Mouse (Mus musculus) erythroblast, embryonic 14.5 days (primary cell): ENCODE measurements around the gene Gm16440. TPM values are rescaled to one million over a fixed set of nuclear protein-coding genes. Genes with fewer than 3 reads are reported as not detected.
"Not testable (repeated sequence)": the region's sequence is repeated elsewhere in the genome, so short reads cannot be mapped to it uniquely, and the experiment has no call there.

Experiments used
- H3K27me3 ChIP-seq: 2 replicates; pipeline ENCODE4 v1.6.1; 2012; ENCODE audit warnings: inconsistent platforms; ENCODE audit not compliant: control insufficient read depth
- H3K36me3 ChIP-seq: 2 replicates; pipeline ENCODE4 v1.6.1; 2012; ENCODE audit warnings: mild to moderate bottlenecking, inconsistent platforms; ENCODE audit not compliant: control insufficient read depth
- H3K4me1 ChIP-seq: 2 replicates; pipeline ENCODE4 v1.6.1; 2012; ENCODE audit warnings: inconsistent platforms; ENCODE audit not compliant: control insufficient read depth
- H3K4me3 ChIP-seq: replicated peaks from 2 replicates; pipeline ENCODE3; 2012; ENCODE audit warnings: moderate library complexity, mild to moderate bottlenecking, inconsistent platforms
- H3K9me3 ChIP-seq: 2 replicates; pipeline ENCODE4 v1.6.1; 2012; ENCODE audit warnings: low read length, inconsistent platforms, mixed read lengths; ENCODE audit not compliant: control insufficient read depth
- polyA plus RNA-seq: library from polyadenylated mRNA; stranded (reverse); fragments of >175 nt; gene quantifications from 2 replicates; pipeline ENCODE4 v1.2.3, GENCODE M21; 2012

Gene Gm16440
- not detected in 2 replicates for polyA plus RNA-seq

GRCm38 (mm10) chr14:6390219-6390618 is at the start of gene Gm16440:
Gm16440 (minus strand) TSS chr14:6390319.
- not testable (repeated sequence) for H3K36me3 ChIP-seq, H3K4me3 ChIP-seq, H3K4me1 ChIP-seq, H3K27me3 ChIP-seq, H3K9me3 ChIP-seq

GRCm38 (mm10) chr14:6426766-6427165 is 36.6 kb upstream of the Gm16440 start:
- H3K4me3 ChIP-seq, H3K4me1 ChIP-seq, H3K36me3 ChIP-seq, H3K9me3 ChIP-seq, H3K27me3 ChIP-seq: not testable (repeated sequence)

GRCm38 (mm10) chr14:6426353-6426752 is 36.2 kb upstream of the Gm16440 start:
- not testable (repeated sequence) for H3K4me3 ChIP-seq, H3K36me3 ChIP-seq, H3K9me3 ChIP-seq, H3K4me1 ChIP-seq, H3K27me3 ChIP-seq

- not testable (repeated sequence) for H3K4me3 ChIP-seq, H3K36me3 ChIP-seq, H3K9me3 ChIP-seq
Observed at GRCm38 (mm10) chr14:6412382-6412781, 22.3 kb upstream of the Gm16440 start, which contains the start of gene Gm3591. Gm3591 (minus strand) TSS chr14:6412482.

GRCm38 (mm10) chr14:6343578-6343977 is 46.5 kb downstream of the Gm16440 start, which contains the start of gene Gm3618:
Gm3618 (minus strand) TSS chr14:6343678.
- not testable (repeated sequence) for H3K9me3 ChIP-seq, H3K4me1 ChIP-seq, H3K36me3 ChIP-seq, H3K27me3 ChIP-seq, H3K4me3 ChIP-seq

More at GRCm38 (mm10) chr14:6412382-6412781, 22.3 kb upstream of the Gm16440 start, which contains the start of gene Gm3591:
- not testable (repeated sequence) for H3K27me3 ChIP-seq, H3K4me1 ChIP-seq

Other genes starting within 250 kb of the Gm16440 start
- gene Gm21560, start 171.0 kb downstream of the Gm16440 start, polyA plus RNA-seq: not detected in 2 replicates
- not detected in 2 replicates for gene Gm3411, start 103.1 kb downstream of the Gm16440 start, polyA plus RNA-seq
- gene Gm21103, start 85.5 kb downstream of the Gm16440 start, polyA plus RNA-seq: not detected in 2 replicates
- gene Gm3618, start 46.6 kb downstream of the Gm16440 start, polyA plus RNA-seq: not detected in 2 replicates
- gene Gm3591, start 22.2 kb upstream of the Gm16440 start, polyA plus RNA-seq: not detected in 2 replicates
- gene Gm3594, start 54.3 kb upstream of the Gm16440 start, polyA plus RNA-seq: not detected in 2 replicates
- not detected in 2 replicates for gene Gm8356, start 147.0 kb upstream of the Gm16440 start, polyA plus RNA-seq
- not detected in 2 replicates for gene Gm3629, start 200.3 kb upstream of the Gm16440 start, polyA plus RNA-seq
- gene Gm3460, start 232.1 kb upstream of the Gm16440 start, polyA plus RNA-seq: not detected in 2 replicates